Mouse (Mus musculus): ENCODE measurements around the gene Cpsf3.

DNA sequence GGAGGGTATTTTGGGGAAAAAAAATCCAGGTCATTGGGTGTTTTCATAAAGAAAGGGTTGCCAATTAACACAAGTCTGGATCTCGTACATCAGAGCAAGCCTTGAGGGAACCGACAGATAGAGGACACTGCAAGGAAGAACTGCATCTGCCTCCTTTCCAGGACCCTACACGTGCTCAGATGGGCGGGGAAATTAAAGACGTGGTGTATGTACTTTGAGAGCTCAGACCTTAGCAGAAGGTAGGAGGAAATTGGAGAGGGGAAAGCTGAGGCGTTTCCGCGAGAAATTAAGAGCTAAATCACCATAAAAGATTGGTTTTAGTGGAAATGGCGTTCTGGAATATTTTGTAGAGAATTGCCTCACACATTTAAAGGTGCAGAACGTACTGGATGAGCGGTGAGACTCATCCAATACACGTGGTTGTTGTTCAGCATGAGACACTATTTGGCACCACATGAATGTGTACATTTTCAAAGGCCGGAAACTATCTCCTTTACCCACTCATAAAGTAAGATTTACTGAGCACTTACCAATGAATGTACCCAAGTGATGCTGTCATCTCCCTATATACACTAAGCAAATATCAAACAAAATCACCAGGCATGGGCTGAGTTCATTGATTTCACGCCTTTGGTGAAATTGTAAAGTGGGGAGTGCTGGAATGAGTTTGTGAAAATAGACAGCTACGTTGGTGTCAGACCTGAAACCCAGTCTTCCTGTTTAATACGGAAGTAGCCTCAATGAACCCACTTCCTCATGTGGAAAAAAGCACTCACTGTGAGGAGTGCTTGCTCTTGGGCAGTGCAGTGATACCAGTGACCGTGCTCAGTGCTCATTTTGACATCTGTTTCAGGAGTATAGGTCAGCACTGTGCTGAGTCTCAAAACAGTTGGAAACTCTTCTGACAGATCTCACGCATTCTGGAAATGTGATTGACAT, 1.8 kb downstream of the Cpsf3 start:
- TF ChIP-seq POLR2A (IDR thresholded peaks at IDR 0.05; ENCODE audit: extremely low read depth, insufficient read depth, low read length) = no peak
- no peak for TF ChIP-seq CTCF (IDR thresholded peaks at IDR 0.05; ENCODE audit: extremely low read depth, insufficient read depth, low read length)

All from cortical plate, adult 2 months (tissue).